In genomic region chr16:57384274-57384673, GRCm38 (mm10) we compare ENCODE assay signal across 20 mouse cellular contexts.
"Had no signal": no experiment of that assay in that cellular context is flagged by ENCODE, and none has a peak within 500 bp of the region (broad histone marks: within the 10 kb centered on the region; RNA-seq: fewer than 3 reads in every experiment).

No protein-coding gene starts in this region.

- H3K4me1 ChIP-seq: liver, embryonic 12.5 days; liver, embryonic 15.5 days; lung, embryonic 15.5 days; midbrain, embryonic 12.5 days; midbrain, embryonic 15.5 days; neural tube, embryonic 12.5 days had no signal

- H3K27me3 ChIP-seq: liver, embryonic 12.5 days; liver, embryonic 15.5 days; lung, embryonic 15.5 days; midbrain, embryonic 12.5 days; midbrain, embryonic 15.5 days; neural tube, embryonic 12.5 days; neural tube, embryonic 15.5 days had no signal

- H3K4me3 ChIP-seq: liver, embryonic 12.5 days; liver, embryonic 15.5 days; lung, embryonic 15.5 days; midbrain, embryonic 12.5 days; midbrain, embryonic 15.5 days; neural tube, embryonic 12.5 days; neural tube, embryonic 15.5 days had no signal

- ATAC-seq: liver, embryonic 12.5 days; midbrain, embryonic 15.5 days had no signal

- H3K36me3 ChIP-seq: liver, embryonic 12.5 days; liver, embryonic 15.5 days; lung, embryonic 15.5 days; midbrain, embryonic 12.5 days; midbrain, embryonic 15.5 days; neural tube, embryonic 12.5 days; neural tube, embryonic 15.5 days had no signal

- H3K9ac ChIP-seq: liver, embryonic 12.5 days; liver, embryonic 15.5 days; lung, embryonic 15.5 days; midbrain, embryonic 12.5 days; midbrain, embryonic 15.5 days; neural tube, embryonic 12.5 days; neural tube, embryonic 15.5 days had no signal

- H3K27ac ChIP-seq: liver, embryonic 12.5 days; liver, embryonic 15.5 days; lung, embryonic 15.5 days; macrophage; midbrain, embryonic 12.5 days; midbrain, embryonic 15.5 days; neural tube, embryonic 12.5 days had no signal

- H3K9me3 ChIP-seq: liver, embryonic 12.5 days; liver, embryonic 15.5 days; lung, embryonic 15.5 days; midbrain, embryonic 12.5 days; midbrain, embryonic 15.5 days; neural tube, embryonic 12.5 days; neural tube, embryonic 15.5 days had no signal

- H3K4me2 ChIP-seq: liver, embryonic 12.5 days; liver, embryonic 15.5 days; lung, embryonic 15.5 days; midbrain, embryonic 12.5 days; midbrain, embryonic 15.5 days; neural tube, embryonic 12.5 days; neural tube, embryonic 15.5 days had no signal

- DNase-seq: kidney, adult 2 months; kidney, postnatal 10 days; kidney, postnatal 4 days; left cerebral cortex, postnatal 4 days; liver; lung, adult 18-20 months; lung, postnatal 14 days; retina, postnatal 1 day; right cerebral cortex, postnatal 25 days; spleen, adult 18-20 months; thymus, adult 18-20 months; thymus, postnatal 36 days had no signal
